Mouse (Mus musculus) midbrain, postnatal 0 days (tissue): ENCODE measurements around the gene Tubgcp2. TPM values are rescaled to one million over a fixed set of nuclear protein-coding genes. Genes with fewer than 3 reads are reported as not detected.

ENCODE experiments used
- ATAC-seq: fragments of 200-750 bp; cut with Nextera tagmentation; 2 replicates; pipeline ENCODE4 v1.8.0; 2017; ENCODE audit warnings: moderate number of reproducible peaks, mild to moderate bottlenecking, moderate TSS enrichment, moderate library complexity; ENCODE audit not compliant: low FRiP score
- DNase-seq: peaks from one replicate; pipeline ENCODE4 v3.0.0-alpha.2; 2015; ENCODE audit warnings: low spot score
- H3K27ac ChIP-seq: fragments of 300-500 bp; sonication (generic); 2 replicates; pipeline ENCODE4 v1.5.1; 2014; ENCODE audit warnings: low read depth, mild to moderate bottlenecking, low read length, mixed read lengths
- H3K27me3 ChIP-seq: fragments of 300-500 bp; sonication (generic); 2 replicates; pipeline ENCODE4 v1.6.1; 2014; ENCODE audit warnings: low read length, control low read depth, mixed read lengths; ENCODE audit not compliant: insufficient read depth
- H3K36me3 ChIP-seq: fragments of 300-500 bp; sonication (generic); 2 replicates; pipeline ENCODE4 v1.6.1; 2014; ENCODE audit warnings: low read length, control low read depth, mixed read lengths; ENCODE audit not compliant: insufficient read depth
- H3K4me1 ChIP-seq: fragments of 300-500 bp; sonication (generic); 2 replicates; pipeline ENCODE4 v1.6.1; 2014; ENCODE audit warnings: mild to moderate bottlenecking, control low read depth, antibody characterized with exemption, low read length, mixed read lengths; ENCODE audit not compliant: insufficient read depth
- H3K4me2 ChIP-seq: fragments of 300-500 bp; sonication (generic); 2 replicates; pipeline ENCODE4 v1.6.1; 2014; ENCODE audit warnings: low read depth, mild to moderate bottlenecking, low read length, mixed read lengths; ENCODE audit not compliant: poor library complexity, severe bottlenecking
- H3K4me3 ChIP-seq: fragments of 300-500 bp; sonication (generic); 2 replicates; pipeline ENCODE4 v1.5.1; 2014; ENCODE audit warnings: low read depth, mild to moderate bottlenecking, low read length, moderate library complexity
- H3K9ac ChIP-seq: fragments of 300-500 bp; sonication (generic); replicated peaks from 2 replicates; pipeline ENCODE4 v1.6.1; 2014; ENCODE audit warnings: mild to moderate bottlenecking, low read length, moderate library complexity, mixed read lengths; ENCODE audit not compliant: poor library complexity, severe bottlenecking
- H3K9me3 ChIP-seq: fragments of 300-500 bp; sonication (generic); 2 replicates; pipeline ENCODE4 v1.6.1; 2016; ENCODE audit warnings: low read length, control low read depth
- CTCF ChIP-seq: IDR thresholded peaks from 2 replicates; pipeline ENCODE4 v1.5.1; 2016; ENCODE audit warnings: antibody characterized with exemption, mild to moderate bottlenecking
- WGBS: fragments of 180-500 bp; shearing (Covaris S2); extraction: QIAGEN DNeasy Blood & Tissue Kit; methylation state at CpG from one replicate; pipeline ENCODE4 v1.1.7; 2014; 5-methylcytosine and 5-hydroxymethylcytosine counted together
- polyA plus RNA-seq: library from polyadenylated mRNA; unstranded; fragments of >200 nt; fragmentation: Nextera tagmentation; extraction: Ambion mirVana; gene quantifications from 2 replicates; pipeline ENCODE4 v1.2.1, GENCODE M21; 2015
- total RNA-seq: library from RNA; depleted of rRNA; stranded (reverse); fragments of >200 nt; gene quantifications from 2 replicates; pipeline ENCODE4 v1.2.3, GENCODE M21; 2014

Tubgcp2 gene
- total and polyA plus RNA-seq, 2 experiments from 2014 or later, result 61.6 to 66.9 TPM

- TF ChIP-seq CTCF, result no peak
- no peak overlapping the region for H3K9ac ChIP-seq
- peaks cover 4% of the 10 kb centered on the region; the same call in 1 of the 2 replicates for H3K27me3 ChIP-seq
- DNase-seq (no peak), ATAC-seq (no peak)
- H3K4me3 ChIP-seq, result no peak overlapping the region
- H3K36me3 ChIP-seq, result 0 out of 2 replicates have a peak, but pooled peaks cover 4% of the 10 kb centered on the region
- 81% methylated on average over 6 of the region's 6 CpGs for WGBS
- no peaks in the 10 kb centered on the region for H3K9me3 ChIP-seq
- H3K4me2 ChIP-seq, result no peak overlapping the region
- H3K4me1 ChIP-seq, result peaks cover 7% of the 10 kb centered on the region; the same call in 1 of the 2 replicates
- H3K27ac ChIP-seq, result no peak overlapping the region
Observed at GRCm38 (mm10) chr7:140077698-140078097, 41.2 kb upstream of the Tubgcp2 start.

GRCm38 (mm10) chr7:140070042-140070711, 33.7 kb upstream of the Tubgcp2 start:
- 40% methylated on average over 35 of the region's 39 CpGs for WGBS
- Histone ChIP-seq H3K27me3 (peaks cover 15% of the 10 kb centered on the region), H3K36me3 (peaks cover 32% of the 10 kb centered on the region), H3K4me3 (0 out of 2 replicates have a peak overlapping the region, but pooled peaks have one; percentile 8), H3K4me2 (peak overlapping the region; percentile 24; the same call in 1 of the 2 replicates), H3K27ac (no peak overlapping the region), H3K4me1 (no peaks in the 10 kb centered on the region), H3K9ac (no peak overlapping the region), H3K9me3 (no peaks in the 10 kb centered on the region)
- no peak for TF ChIP-seq CTCF
- ATAC-seq, result no peak
- no peak for DNase-seq

GRCm38 (mm10) chr7:140067397-140067796, 30.9 kb upstream of the Tubgcp2 start:
- DNase-seq (no peak), ATAC-seq (no peak)
- H3K9ac ChIP-seq, result no peak overlapping the region
- WGBS, result 71% methylated on average over 6 of the region's 6 CpGs
- no peak overlapping the region for H3K27ac ChIP-seq
- no peaks in the 10 kb centered on the region for H3K4me1 ChIP-seq
- H3K27me3 ChIP-seq, result peaks cover 29% of the 10 kb centered on the region
- H3K4me2 ChIP-seq, result no peak overlapping the region
- H3K36me3 ChIP-seq, result peaks cover 25% of the 10 kb centered on the region
- H3K4me3 ChIP-seq, result no peak overlapping the region
- no peaks in the 10 kb centered on the region for H3K9me3 ChIP-seq
- TF ChIP-seq CTCF, result no peak

- peak; percentile 89 for DNase-seq
- Histone ChIP-seq H3K4me2 (no peak overlapping the region), H3K9ac (no peak overlapping the region), H3K4me3 (no peak overlapping the region), H3K36me3 (no peaks in the 10 kb centered on the region; the same call in 1 of the 2 replicates), H3K27ac (no peak overlapping the region), H3K4me1 (no peaks in the 10 kb centered on the region; the same call in 1 of the 2 replicates), H3K27me3 (peaks cover 26% of the 10 kb centered on the region), H3K9me3 (no peaks in the 10 kb centered on the region)
- 16% methylated on average over 7 of the region's 7 CpGs for WGBS
- ATAC-seq, result no peak; the same call in 1 of the 2 replicates
- peak; percentile 91 for TF ChIP-seq CTCF
Observed at GRCm38 (mm10) chr7:140063092-140063491, 26.6 kb upstream of the Tubgcp2 start.

- DNase-seq (peak; percentile 39), ATAC-seq (no peak)
- Histone ChIP-seq H3K36me3 (no peaks in the 10 kb centered on the region), H3K9me3 (no peaks in the 10 kb centered on the region), H3K27me3 (peaks cover 26% of the 10 kb centered on the region), H3K4me3 (no peak overlapping the region), H3K9ac (no peak overlapping the region), H3K4me2 (no peak overlapping the region), H3K4me1 (peaks cover 5% of the 10 kb centered on the region), H3K27ac (no peak overlapping the region)
- TF ChIP-seq CTCF, result peak; percentile 60
- 18% methylated on average over 11 of the region's 11 CpGs for WGBS
Observed at GRCm38 (mm10) chr7:140062307-140062706, 25.8 kb upstream of the Tubgcp2 start.

- no peak overlapping the region; the same call in 1 of the 2 replicates for H3K9ac ChIP-seq
- no peak overlapping the region for H3K27ac ChIP-seq
- no peak for DNase-seq
- peaks cover 26% of the 10 kb centered on the region for H3K27me3 ChIP-seq
- H3K4me1 ChIP-seq, result peaks cover 6% of the 10 kb centered on the region
- peak overlapping the region; percentile 79 for H3K4me2 ChIP-seq
- peak overlapping the region; percentile 34 for H3K4me3 ChIP-seq
- no peaks in the 10 kb centered on the region for H3K9me3 ChIP-seq
- H3K36me3 ChIP-seq, result no peaks in the 10 kb centered on the region
- no peak for ATAC-seq
- 8% methylated on average over 6 of the region's 6 CpGs for WGBS
- no peak for TF ChIP-seq CTCF
Observed at GRCm38 (mm10) chr7:140061832-140062130, 25.3 kb upstream of the Tubgcp2 start.
